Mouse (Mus musculus): ENCODE measurements around the gene Rpa1. TPM values are rescaled to one million over a fixed set of nuclear protein-coding genes. Genes with fewer than 3 reads are reported as not detected.
"Not testable (repeated sequence)": the region's sequence is repeated elsewhere in the genome, so short reads cannot be mapped to it uniquely, and the experiment has no call there.

Rpa1 gene
- total RNA-seq (2021) = 10 to 100 TPM; 58.0 to 63.5 TPM

GRCm38 (mm10) chr11:75348199-75348889, at the start of gene Rpa1, which contains the start of gene Smyd4:
TSS of gene Rpa1 (minus strand) at chr11:75348324.
TSS of gene Smyd4 (plus strand) at chr11:75348433.
- peak; percentile 93 for DNase-seq (ENCODE audit: low spot score)
- intact Hi-C loops (cut with DNase I) = loop anchor here (5.0 kb wide), 2 partner anchors 114 to 164 kb away; partner anchors contain the start of genes Rilp, Scarf1 and Tlcd2

DNA sequence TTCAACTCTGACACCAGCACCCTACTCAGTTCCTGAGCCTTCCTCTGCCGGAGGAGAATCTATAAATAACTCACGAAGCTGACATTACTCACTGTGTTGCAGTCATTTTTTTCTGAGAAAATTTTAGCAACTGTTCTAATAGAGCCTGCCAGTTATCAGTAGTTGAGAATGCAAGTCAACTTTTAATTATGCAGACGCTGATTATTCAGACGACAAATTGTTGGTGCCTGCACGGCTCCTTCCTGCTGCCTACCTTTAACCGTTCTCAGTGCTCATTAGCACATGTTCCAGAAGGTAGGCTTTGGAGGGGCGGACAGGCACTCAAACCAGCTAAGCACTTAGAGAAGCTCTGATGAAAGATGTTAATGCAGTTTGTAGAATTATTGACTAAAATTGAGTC, 49.3 kb upstream of the Rpa1 start:
- no peak for DNase-seq (ENCODE audit: low spot score)
- intact Hi-C loops (cut with DNase I) = no loop called here

DNA sequence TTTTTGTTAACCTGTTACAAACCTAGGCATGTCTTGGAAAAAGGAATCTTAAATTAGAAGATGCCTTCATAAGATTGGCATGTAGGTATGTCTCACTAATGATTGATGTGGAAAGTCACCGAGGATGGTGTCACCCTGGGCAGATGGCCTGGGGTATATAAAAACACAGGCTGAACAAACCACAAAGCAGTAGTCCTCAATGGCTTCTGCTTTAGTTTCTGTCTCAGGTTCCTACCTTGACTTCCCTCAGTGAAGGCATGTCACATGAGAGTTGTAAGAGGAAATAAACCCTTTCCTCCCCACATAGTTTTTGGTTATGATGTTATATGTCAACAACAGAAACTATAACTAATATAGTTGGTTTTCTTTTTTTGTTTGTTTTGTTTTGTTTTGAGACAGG, 47.5 kb upstream of the Rpa1 start:
- intact Hi-C loops (cut with DNase I) = no loop called here

DNA sequence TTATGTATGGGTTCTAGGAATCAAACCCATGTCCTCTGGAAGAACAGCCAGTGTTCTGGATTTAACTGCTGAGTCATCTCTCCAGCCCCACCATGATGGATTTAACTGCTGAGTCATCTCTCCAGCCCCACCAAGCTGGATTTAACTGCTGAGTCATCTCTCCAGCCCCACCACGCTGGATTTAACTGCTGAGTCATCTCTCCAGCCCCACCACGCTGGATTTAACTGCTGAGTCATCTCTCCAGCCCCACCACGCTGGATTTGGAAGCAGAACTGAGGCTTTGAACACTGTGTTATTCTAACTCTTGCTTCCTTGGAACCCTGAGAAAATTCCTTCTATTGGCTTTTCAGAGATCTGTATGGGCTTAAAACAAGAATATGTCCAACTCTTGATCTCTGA, 35.4 kb upstream of the Rpa1 start:
- intact Hi-C loops (cut with DNase I); DNase-seq (ENCODE audit: low spot score): not testable (repeated sequence)

More for the DNA sequence above, 47.5 kb upstream of the Rpa1 start:
- DNase-seq (ENCODE audit: low spot score) = no peak

GRCm38 (mm10) chr11:75378786-75379185, 30.7 kb upstream of the Rpa1 start:
- intact Hi-C loops (cut with DNase I); DNase-seq (ENCODE audit: low spot score): not testable (repeated sequence)

DNA sequence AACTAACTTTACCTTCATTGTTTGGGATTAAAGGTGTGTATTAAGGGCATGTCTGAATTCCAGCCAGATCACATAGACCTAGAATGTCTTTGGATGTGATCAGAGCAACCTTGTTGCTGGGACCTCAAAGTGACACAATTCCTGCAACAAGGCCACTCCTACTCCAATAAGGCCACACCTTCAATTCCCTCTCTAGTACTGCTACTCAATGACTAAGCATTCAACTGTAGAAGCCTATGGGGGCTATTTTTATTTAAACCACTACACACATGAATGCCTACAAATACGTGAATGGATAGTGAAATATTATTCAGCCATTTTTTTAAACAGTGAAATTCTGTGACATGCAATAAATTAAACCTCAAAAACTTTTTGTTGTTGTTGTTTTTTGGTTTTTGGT, 29.0 kb upstream of the Rpa1 start:
- no peak for DNase-seq (ENCODE audit: low spot score)
- intact Hi-C loops (cut with DNase I) = no loop called here

- intact Hi-C loops (cut with DNase I) = no loop called here
- DNase-seq (ENCODE audit: low spot score) = no peak
These were observed 7.4 kb upstream of the Rpa1 start for GRCm38 (mm10) chr11:75355475-75355874.

GRCm38 (mm10) chr11:75351225-75351624, 3.1 kb upstream of the Rpa1 start:
- intact Hi-C loops (cut with DNase I) = no loop called here
- no peak for DNase-seq (ENCODE audit: low spot score)

GRCm38 (mm10) chr11:75348890-75349261, 752 bp upstream of the Rpa1 start:
- DNase-seq (ENCODE audit: low spot score) = no peak
- intact Hi-C loops (cut with DNase I) = loop anchor here (5.0 kb wide), 2 partner anchors 113 to 163 kb away; partner anchors contain the start of genes Rilp, Scarf1 and Tlcd2

DNA sequence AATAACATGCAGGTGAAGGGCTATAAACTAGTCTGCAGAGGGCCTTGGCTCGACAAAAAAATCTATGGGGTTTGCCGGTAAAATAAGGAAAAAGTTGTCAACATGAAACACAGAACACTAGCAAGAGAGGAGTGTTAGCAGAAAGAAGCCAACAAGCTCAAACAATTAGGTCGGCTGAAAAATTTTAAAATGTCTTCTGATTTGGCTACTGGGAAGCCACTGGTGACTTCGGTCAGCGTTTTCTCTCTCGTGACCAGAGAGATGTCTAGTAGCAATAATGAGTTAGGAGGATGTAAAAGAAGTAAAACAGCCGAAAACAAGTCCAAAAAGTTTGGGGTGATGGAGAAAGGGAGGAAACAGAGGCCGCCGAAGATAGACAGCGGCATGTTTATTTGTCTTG, 528 bp downstream of the Rpa1 start:
- intact Hi-C loops (cut with DNase I) = loop anchor here (5.0 kb wide), 2 partner anchors 115 to 165 kb away; partner anchors contain the start of genes Rilp, Scarf1 and Tlcd2

GRCm38 (mm10) chr11:75347188-75347585, 937 bp downstream of the Rpa1 start:
- intact Hi-C loops (cut with DNase I) = loop anchor here (5.0 kb wide), 2 partner anchors 115 to 165 kb away; partner anchors contain the start of genes Rilp, Scarf1 and Tlcd2
- DNase-seq (ENCODE audit: low spot score) = no peak

More for the DNA sequence above, 528 bp downstream of the Rpa1 start:
- no peak for DNase-seq (ENCODE audit: low spot score)

DNA sequence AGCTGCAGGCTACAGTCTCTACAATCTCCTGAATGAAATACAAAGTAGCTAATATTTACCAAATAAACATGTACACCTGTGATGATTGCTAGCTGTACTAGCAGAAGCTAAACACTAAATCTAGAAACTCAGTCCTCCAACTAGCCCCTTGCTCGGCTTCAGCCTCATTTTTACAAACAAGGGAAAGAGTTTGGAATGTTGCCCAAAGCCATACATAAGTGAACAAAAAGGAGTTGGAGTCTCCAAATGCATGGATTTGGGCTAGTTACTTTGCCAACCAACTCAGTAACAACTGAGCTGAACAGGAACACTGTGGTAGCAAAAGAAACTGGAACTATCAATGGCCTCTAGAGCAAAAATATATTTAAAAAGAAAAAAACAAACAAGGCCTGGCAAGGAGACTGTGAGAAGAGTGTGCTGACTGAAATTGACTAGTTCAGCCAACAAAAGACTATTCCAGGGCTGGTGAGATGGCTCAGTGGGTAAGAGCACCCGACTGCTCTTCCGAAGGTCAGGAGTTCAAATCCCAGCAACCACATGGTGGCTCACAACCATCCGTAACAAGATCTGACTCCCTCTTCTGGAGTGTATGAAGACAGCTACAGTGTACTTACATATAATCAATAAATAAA, 1.5 kb downstream of the Rpa1 start:
- intact Hi-C loops (cut with DNase I) = loop anchor here (5.0 kb wide), 2 partner anchors 116 to 166 kb away; partner anchors contain the start of genes Rilp, Scarf1 and Tlcd2

GRCm38 (mm10) chr11:75344716-75345115, 3.4 kb downstream of the Rpa1 start:
- intact Hi-C loops (cut with DNase I) = loop anchor here (5.0 kb wide), 2 partner anchors 118 to 168 kb away; partner anchors contain the start of genes Rilp, Scarf1 and Tlcd2
- DNase-seq (ENCODE audit: low spot score) = no peak

More for the DNA sequence above, 1.5 kb downstream of the Rpa1 start:
- no peak for DNase-seq (ENCODE audit: low spot score)

GRCm38 (mm10) chr11:75344163-75344562, 4.0 kb downstream of the Rpa1 start:
- no peak for DNase-seq (ENCODE audit: low spot score)
- intact Hi-C loops (cut with DNase I) = no loop called here

DNA sequence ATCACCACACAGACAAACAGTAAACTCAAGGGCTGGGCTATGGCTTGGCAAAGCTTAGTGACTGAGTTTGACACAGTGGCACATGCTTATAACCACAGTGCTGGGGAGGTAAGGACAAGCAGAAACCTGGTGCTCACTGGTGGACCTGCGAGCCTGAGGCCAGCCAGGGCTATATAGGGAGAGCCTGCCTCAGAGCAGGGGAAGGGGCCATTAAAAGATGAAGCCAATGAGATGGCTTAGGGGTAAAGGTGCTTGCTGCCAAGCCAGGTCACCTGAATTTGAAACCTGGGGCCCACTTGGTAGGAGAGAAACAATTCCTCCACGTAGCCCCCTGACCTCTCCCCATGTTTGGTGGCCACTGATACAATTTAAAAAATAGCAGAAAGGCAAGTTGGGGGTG, 5.0 kb downstream of the Rpa1 start:
- intact Hi-C loops (cut with DNase I) = no loop called here
- DNase-seq (ENCODE audit: low spot score) = no peak

- intact Hi-C loops (cut with DNase I) = no loop called here
- no peak for DNase-seq (ENCODE audit: low spot score)
These were observed 7.3 kb downstream of the Rpa1 start for GRCm38 (mm10) chr11:75340698-75341345.

GRCm38 (mm10) chr11:75340076-75340475, 8.0 kb downstream of the Rpa1 start:
- no peak for DNase-seq (ENCODE audit: low spot score)
- intact Hi-C loops (cut with DNase I) = no loop called here

- no peak for DNase-seq (ENCODE audit: low spot score)
- intact Hi-C loops (cut with DNase I) = no loop called here
These were observed 10.9 kb downstream of the Rpa1 start for GRCm38 (mm10) chr11:75337246-75337645.

DNA sequence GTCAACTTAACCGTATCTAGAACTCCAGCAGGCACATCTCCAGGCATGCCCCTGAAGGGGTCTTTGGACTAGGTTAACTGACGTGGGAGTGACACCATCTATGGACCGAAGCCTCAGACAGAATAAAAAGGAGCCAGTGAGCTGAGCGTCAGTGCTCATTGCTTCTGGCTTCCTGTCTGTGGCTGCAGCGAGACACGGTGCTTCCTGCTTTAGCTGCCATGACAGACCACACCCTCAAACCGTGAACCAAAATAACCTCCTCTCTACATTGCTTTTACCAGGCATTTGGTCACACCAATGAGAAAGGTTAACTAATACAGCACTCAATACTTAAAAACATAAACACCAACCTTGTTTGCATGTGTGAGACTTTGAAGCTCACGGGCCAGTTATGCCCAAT, 11.4 kb downstream of the Rpa1 start:
- DNase-seq (ENCODE audit: low spot score) = no peak
- intact Hi-C loops (cut with DNase I) = no loop called here

DNA sequence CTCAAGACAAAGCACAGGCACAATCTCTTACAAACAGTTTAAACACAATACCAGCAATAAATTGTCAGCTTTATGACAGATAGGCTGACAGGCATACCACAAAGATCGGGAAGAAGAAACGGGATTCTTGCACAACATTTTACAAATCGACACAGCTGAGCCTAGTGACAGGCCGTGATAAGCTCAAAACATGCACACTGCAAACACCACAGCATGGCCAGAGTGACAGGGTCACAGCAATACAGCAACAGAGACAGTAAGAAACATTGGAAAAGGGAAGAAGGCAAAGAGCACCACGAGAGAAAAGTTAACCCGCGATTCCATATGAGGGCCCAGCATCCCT, 22.2 kb downstream of the Rpa1 start:
- no peak for DNase-seq (ENCODE audit: low spot score)
- intact Hi-C loops (cut with DNase I) = no loop called here

All from heart, postnatal 25 days (tissue).